Mouse (Mus musculus) Muller cell, postnatal 12 days (primary cell): ENCODE data around the gene Uggt2.
"Not testable (repeated sequence)": the region's sequence is repeated elsewhere in the genome, so short reads cannot be mapped to it uniquely, and the experiment has no call there.

Experiments
- DNase-seq: peaks from one replicate; pipeline ENCODE4 v3.0.0-alpha.2; 2015; ENCODE audit errors: inconsistent ontology term

Uggt2 gene

DNA sequence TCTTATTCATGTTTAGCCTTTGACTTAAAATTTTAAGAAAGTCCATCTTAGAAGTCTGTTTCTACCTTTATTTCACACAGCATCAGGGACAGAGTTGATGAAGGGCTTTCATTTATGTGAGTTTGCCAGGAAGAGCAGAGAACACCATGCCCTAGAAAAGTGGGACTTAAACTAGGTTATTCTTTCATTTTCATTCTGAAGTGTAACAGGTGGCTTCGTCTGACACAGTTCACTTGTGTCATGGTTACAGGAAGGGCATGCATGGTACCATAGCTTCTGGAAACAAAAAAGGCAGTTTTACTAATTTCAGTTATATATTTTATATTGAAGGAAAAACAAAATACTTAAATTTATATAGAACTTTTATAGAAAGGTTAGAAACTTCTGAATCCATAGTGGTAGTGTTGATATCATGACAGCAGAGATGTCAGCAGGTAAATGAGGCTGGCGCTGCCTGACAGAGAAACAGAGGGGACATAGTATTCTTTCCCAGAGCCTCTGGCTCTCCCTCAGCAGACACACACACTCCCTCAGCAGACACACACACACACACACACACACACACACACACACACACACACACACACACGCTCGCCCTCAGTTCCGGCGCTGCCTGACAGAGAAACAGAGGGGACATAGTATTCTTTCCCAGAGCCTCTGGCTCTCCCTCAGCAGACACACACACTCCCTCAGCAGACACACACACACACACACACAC is 117.4 kb downstream of the Uggt2 start:
- not testable (repeated sequence) for DNase-seq

DNA sequence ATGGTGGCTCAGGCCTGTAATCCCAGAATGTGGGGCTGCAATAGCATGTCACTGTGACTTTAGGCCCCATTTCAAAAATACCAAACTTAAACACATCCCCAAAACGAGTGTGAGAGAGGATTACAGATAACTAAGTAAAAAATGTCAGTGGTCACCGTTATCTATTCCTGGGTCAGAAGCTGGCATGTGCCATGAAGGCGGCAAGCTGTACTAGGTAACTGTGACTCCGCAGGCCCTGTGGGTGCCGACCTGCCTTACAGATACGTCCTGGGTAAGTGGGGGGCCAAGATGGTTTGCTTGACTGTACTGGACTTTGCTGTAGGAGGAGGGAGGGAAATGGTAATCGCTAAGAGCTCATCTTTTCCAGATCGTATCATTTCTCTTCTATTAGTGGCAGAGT is 118.3 kb downstream of the Uggt2 start:
- DNase-seq: no peak

DNA sequence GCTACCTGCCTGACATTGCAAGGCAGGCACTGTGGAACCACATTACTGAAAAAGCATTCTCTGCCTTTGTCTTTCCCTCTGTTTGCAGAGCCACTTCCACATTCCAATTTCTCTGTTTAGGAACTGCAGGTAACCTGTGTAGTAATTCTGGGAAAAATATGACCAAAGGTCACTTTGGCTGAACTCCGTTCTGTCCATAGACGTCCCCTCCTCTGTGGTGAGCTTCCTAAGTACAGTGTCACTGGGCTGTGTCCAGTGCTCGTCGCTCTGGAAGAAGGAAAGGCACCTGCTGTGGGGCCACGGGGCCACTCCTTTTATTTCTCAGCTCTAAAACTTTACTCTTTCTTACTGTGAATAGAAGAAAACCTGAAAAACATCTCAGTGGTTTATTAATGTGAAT is 118.9 kb downstream of the Uggt2 start:
- no peak for DNase-seq

DNA sequence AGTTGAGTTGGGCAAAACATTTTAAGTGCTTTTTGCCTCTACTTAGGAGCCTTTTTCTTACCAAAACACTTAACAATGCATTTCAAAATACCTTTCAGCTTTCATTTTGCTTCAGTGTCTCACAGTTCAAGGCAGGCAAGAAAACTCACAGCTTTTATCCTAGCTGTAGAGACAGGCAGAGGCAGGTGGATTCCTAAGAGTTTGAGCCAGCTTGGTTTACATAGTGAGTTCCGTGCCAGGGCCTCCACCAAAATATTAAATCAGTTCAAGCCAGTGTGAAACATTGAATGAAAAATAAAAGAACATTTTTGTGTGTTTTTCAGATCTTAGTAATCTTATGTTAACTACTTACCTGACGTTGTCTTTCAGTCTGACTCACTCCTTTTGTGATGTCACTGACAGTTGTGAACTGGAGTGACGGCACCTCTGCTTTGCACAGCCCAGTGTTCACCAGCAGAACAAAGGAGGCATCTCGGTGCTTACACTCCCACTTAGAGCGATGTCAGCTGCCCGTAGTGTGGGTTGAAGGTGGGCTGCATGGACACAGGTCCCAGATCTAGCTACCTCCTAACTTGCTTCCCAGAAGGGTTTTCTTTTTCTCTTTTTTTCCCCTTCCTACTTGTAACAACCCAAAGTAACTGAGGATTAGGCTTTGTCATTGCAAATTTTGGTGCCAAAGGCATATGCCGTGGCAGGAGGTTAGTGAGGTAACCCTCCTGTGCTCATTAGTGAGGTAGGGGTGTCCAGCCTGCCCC is 119.5 kb downstream of the Uggt2 start:
- no peak for DNase-seq

DNA sequence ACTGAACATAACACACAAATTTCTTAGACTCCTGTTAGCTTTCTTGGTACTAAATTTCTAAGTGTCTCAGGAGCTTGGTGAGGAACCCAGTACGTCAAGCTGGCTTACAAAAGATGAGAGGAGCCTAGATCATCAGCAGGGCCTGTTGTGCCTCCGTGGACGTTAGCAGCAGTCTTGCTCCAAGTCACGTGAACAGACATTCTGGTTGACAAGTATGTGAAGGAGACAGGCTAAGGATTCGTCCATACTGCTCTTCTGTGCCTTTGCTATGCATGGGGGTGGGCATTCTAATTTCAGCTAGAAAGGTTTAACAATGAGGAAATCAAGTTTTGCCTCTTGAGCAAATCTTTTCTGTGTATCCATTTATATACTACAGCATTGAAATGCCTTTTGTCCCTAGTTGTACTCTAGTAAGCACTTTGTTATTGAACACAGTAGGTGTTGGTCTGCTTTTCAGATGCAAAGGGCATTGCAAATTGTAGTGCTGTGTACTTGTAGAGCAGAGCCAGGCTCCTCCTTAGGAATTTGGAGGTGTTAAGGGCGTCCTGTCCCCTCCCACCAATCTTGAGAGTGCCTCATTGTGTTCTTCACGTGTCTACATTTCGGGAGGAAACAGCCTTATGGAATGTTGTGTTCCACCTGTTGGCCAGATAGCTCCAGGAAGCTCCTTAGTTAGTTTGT is 122.0 kb downstream of the Uggt2 start:
- DNase-seq: no peak

DNA sequence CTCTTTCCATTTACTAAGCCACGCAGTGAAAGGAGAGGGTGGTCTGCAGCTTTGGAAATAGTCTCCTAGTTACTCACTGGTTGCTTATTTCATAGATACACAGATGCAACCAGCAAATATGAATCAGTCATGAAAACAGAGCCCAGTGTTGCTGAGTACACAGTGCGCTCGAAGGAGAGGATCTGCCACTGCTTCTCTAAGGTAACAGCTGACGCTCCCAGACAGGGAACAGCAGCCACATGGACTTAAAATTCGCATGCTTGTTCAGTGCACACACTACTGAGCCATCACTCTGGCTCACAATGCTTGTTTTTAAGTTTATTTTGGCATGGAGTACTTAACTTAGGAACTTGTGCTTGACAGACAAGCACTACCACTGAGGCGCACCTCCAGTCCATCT is 127.0 kb downstream of the Uggt2 start:
- no peak for DNase-seq

DNA sequence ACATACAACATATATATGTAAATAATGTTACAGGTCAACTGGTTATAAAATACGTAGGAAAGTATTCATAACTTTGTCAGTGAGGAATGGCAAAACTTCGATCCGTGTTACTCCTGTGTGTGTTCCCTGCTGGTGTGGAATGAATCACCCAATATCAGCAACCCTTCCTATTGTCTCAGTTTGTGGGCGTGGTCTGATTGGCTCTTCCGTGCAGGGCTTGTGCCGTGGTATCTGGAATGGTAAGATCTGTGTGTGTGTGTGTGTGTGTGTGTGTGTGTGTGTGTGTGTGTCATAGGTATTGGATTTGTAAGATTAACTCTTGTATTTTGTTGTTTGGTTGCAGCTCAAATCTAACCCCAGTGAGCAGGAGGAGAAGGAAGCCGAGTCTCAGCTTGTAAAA is 131.6 kb downstream of the Uggt2 start:
- DNase-seq: no peak

DNA sequence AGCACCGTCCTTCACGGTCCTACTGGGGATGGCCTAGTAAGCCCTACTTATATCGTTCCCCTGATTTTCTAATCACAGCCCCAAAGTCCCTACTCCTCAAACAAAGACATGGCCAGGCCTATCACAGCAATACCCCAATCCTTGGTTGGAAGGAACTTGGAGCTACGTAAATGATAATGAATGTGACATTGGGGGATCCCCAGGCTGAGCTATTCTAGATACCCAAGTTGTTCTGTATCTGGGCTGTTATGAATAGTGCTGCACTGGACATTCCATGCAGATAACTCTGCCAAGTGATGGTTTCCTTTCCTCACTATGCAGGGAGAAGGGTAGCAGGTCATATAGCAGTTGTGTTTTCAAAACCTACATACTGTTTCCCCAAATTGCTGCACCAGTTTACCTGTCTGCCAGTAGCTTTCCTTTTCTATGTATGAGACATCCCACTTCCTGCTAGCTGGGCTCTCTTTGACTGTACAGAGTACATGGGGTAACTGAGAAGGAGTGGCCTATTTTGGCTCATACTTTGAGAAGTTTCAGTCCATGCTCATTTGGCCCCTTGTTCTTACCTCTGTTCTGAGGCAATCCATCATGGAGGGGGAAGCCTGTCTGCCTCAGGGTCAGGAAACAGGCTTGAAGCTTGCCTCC is 133.8 kb downstream of the Uggt2 start:
- no peak for DNase-seq

DNA sequence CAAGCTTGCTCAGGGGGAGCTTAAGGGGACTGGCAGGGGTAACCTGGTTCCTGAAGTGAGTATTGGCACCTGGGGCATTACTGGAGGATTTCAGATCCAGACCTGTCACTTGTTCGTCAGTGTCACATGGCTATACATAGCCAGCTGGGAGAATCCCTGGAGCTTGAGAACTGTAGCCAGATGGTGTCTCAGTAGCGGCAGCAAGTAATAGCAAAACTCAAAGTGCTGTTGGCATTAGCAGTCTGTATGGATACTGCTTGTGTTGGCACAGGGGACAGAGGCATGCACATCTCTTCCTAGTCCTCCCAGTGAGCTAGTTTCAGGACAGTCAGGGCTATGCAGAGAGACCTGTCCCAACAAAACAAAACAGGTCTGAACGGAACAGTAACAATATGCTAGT is 141.2 kb downstream of the Uggt2 start:
- no peak for DNase-seq

DNA sequence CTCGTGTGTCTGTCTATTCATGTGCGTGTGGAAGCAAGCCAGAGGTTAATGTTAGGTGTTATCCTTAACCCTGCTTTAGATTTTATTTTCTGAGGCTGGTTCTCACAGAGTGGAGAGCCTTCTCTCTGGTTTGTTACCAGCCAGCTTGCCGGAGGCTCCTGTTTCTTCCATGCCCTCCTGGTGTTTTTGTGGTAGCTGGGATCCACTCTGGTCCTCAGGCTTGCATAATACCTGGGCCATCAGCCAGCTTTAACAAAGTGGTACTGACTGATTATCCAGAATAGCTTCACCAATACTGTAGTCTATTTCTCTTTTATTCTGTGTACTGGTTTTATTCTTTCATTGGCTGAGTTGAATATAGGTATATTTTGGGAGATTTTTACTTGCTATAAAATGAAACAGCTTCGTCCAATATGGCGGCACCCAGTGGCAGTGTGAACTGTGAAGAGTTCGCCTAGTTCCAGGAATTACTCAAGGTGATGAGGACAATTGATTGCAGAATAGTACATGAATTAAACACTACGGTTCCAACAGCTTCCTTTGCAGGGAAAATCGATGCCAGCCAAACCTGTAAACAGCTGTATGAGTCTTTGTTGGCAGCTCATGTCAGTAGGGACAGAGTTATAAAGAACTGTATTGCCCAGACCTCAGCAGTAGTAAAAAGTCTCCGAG is 147.2 kb downstream of the Uggt2 start:
- peak; percentile 21 for DNase-seq

DNA sequence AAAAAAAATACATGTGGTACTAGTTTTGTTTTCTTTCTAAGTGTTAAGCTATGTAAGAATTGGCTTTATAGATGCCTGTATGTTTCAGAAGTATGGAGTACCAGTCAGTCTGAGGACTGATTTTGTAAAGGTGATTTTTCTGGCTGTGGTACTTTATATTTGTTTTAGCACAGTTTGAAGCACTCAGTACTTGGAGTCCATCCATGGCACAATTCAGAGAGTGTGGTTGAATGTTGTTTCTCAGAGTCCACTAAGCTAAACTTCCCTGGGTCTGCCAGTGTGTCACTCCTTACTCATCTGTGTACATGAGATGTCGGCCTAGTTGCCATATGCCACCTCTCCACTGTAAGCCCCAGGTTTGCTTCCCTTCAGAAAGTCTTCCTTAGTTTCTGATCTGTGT is 150.4 kb downstream of the Uggt2 start:
- no peak for DNase-seq

DNA sequence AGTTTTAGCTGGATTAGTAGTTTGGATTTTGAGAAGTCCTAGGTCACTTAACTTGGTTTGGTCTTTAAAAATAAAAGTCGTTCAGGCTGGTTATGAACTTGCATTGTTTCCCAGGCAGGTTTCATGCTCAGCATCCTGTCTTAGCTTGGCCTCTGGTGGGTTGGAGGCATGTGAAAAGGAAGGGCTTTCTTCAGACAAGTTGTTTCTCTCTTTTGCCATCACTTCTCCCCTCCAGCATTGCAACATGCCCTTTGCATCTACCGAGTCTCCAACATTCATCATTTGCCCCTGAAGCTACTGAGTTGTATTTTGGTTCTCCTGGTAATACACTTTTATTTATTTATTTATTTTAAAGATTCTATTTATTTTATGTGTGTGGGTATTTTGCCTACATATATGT is 154.5 kb downstream of the Uggt2 start:
- DNase-seq: no peak

DNA sequence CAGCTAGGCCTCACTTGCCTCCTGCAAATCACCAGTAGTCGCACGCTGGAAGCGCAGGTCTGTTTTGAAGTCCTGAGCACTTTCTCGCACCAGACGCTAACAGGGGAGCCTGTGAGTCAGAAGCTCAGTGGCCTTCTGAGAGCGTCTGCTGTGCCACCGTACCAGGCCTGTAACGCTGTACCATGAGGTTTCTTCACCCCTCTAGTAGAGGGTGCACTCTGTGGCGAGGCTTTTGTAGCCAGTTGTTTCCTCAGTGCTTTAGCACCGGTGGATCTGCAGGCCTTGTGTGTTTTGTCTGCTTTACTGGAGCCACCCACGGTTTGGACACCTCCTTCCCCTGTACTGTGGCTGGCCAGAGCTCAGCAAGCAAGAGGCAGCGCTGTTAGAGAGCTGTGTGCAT is 157.2 kb downstream of the Uggt2 start:
- DNase-seq: no peak

DNA sequence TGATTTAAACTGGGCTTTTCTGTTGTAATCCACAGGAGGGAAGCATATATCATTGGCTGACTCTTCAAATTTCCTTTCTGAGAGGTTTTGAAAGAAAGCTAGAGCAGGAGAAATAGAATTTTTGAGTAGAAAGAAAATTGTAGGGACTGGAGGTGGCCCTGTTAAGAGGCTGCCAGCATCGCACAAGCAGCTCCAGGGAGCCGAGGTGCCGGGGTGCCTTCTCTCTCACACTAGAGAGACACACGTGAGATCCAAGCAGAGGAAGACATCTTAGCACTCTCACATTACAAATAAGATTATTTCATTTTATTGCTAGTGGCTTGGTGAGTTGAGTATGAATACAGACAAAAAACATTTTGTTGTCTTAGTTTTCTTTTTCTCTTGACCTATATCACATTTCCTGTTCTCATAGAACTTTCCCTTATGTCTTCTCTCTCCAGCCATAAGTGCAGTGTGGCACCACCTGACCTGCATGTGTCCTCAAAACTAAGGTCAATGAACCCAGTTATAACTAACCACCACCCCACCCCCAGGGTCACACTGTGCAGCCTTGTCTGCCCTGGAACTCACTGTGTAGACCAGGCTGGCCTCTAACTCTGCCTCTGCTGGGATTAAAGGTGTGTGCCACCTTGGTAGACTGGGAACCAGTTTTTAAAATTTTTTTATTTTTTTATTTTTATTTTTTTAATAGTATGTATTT is 158.3 kb downstream of the Uggt2 start:
- no peak for DNase-seq

DNA sequence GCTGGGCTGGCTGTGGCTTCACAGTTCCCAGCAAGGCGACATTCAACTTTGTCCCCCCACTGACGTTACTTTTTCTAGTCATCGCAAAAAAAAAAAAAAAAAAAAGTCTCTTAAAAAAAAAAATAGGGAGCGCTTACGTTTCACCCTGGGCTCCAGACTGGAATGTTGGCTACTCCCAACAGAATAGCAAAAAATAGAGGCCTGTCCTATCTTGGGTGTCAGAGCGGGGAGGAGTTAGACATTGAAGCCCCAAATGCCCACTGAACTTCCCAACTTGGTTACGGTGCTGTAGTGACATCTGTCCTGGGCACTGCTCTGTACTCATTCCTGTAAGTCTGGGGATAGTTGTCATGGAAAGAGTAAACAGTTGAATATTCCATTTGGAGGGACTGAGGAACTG is 160.7 kb downstream of the Uggt2 start:
- DNase-seq: peak; percentile 68

DNA sequence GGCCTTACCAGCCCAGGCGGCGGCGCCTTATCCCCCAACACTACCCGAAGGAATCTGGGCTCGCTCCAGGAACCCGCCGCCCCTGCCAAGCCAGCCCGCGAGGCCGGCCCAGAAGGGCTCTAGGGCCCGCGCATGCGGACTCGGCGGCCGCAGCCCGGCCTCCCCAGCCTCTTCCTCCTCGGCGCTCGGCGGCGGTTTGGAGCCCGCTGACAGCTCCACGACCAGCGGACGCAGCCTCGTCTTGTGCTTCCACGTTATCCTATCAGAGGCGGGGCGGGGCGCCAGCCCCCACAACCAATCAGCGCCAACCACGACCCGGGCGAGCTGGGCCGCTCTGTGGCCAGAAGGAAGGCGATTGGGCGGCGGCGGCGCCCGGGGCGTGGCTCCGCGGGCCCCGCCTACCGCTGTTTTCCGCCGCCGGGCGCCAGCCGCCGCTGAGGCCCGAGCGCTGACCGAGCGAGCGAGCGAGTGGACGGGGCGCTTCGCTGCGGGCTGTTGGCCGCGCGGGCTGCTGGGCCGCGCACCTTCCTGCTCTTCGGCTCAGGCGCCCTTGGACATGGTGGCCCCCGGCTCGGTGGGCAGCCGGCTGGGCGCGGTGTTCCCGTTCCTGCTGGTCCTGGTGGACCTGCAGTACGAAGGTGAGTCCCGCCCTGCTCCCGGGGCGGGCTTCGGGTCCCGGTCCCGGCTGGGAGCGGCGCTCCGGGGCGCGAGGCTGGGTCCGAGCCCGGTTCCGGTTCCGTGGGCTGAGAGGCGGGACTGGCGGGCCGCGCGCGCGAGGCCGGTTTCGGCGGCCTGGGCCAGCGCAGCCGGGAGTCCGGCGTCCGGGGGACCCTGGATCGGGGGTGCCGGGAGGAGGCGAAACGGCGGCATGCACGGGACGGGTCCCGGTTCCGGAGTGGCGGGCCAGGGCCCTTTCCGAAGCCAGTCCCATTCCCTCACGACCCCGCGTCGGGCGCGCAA is 161.4 kb downstream of the Uggt2 start, which contains the start of gene Dnajc3:
Gene Dnajc3, plus strand, starts transcription at position 444 of the 960 bp plus-strand sequence.
- DNase-seq: peak; percentile 100

DNA sequence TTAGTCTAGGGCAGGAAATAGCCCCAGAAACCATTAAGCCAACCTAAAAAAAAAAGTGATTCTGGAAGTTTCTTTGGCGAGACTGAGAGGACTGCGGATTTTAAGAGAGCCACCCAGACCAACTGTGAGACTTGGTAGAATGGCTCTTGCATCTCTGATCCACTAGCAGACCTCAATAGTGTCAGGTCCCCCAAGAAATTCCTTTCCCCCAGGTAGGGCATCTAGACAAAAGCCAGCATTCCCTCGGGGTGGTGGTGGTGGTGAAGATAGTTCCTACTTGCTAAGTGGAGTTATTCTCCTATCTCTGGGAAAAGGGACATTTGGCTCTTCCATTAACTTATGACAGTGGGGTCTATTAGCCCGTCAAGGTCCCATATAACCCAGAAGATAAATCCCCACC is 162.3 kb downstream of the Uggt2 start:
- no peak for DNase-seq

DNA sequence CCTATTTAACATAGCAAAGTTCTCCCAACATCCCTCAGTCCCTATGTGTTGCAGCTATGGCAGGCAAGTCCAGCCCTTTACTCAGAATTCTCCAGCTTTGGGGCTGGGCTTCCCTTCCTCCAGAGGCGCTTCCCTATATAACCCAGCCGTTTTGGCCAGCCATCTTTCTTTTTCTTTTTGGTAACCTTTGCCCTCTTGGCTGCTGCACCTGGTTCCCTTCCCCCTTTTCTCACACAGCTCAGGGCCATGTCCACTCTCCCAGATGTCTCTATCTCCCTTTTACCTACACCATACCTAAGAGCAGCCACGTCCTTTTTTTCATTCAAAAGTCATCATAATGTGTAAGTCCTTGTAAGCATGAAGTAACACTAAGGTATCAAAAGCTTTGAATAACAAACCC is 163.0 kb downstream of the Uggt2 start:
- DNase-seq: no peak
